Mouse (Mus musculus) testis, adult 2 months (tissue): ENCODE measurements at regions not wholly inside any gene's neighbourhood (a gene's known extent, or its start where the extent isn't known, plus 50 kb on each side); places are given as distances from the start of the nearest gene placed in this dataset.

Source experiments
- CTCF ChIP-seq: fragments of 200-500 bp; IDR thresholded peaks from 2 replicates; pipeline ENCODE4 v1.5.1; 2012; ENCODE audit warnings: low read depth, mild to moderate bottlenecking, inconsistent platforms, low read length, moderate library complexity; ENCODE audit not compliant: control insufficient read depth, insufficient read depth, insufficient replicate concordance
- POLR2A ChIP-seq: fragments of 200-500 bp; IDR thresholded peaks from 2 replicates; pipeline ENCODE4 v1.6.1; 2012; ENCODE audit warnings: low read depth, mild to moderate bottlenecking, inconsistent platforms, low read length, moderate library complexity; ENCODE audit not compliant: control insufficient read depth

DNA sequence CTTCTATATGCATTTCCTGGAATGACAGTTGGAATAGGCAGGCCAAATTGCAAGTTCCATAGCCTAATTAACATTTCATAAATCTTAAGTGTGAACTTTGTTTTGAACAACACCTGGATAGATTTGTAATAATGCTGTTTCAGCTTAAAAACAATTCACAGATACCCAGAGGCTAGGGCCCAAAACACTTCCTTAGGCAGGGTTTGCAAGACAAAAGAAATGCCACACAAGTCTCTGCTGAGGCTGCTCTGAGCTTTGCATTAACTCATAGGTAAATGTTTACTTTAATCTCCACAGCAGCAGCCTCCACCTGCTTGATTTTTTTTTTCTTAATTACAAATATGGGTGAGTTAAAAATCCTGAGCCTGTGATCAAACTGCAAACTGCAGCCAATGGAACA, 118.4 kb downstream of the Gnat3 start:
- TF ChIP-seq CTCF (no peak), POLR2A (no peak)
